Mouse (Mus musculus) midbrain, embryonic 14.5 days (tissue): ENCODE data around the gene Hrasls5. TPM values are rescaled to one million over a fixed set of nuclear protein-coding genes. Genes with fewer than 3 reads are reported as not detected.
A peak's percentile ranks its signal among the peaks of the same experiment; 100 is the strongest.

Experiments used
- ATAC-seq: fragments of 200-750 bp; cut with Nextera tagmentation; 2 replicates; pipeline ENCODE4 v1.8.0; 2017; ENCODE audit warnings: moderate number of reproducible peaks, moderate library complexity; ENCODE audit not compliant: low FRiP score, low TSS enrichment
- DNase-seq: peaks from one replicate; pipeline ENCODE4 v3.0.0-alpha.2; 2015
- H3K27ac ChIP-seq: fragments of 300-500 bp; sonication (generic); replicated peaks from 2 replicates; pipeline ENCODE4 v1.5.1; 2014; ENCODE audit warnings: mild to moderate bottlenecking, low read depth, low read length, moderate library complexity
- H3K27me3 ChIP-seq: fragments of 300-500 bp; sonication (generic); 2 replicates; pipeline ENCODE4 v1.6.1; 2014; ENCODE audit warnings: low read length, control low read depth, mixed read lengths; ENCODE audit not compliant: control insufficient read depth, insufficient read depth
- H3K36me3 ChIP-seq: fragments of 300-500 bp; sonication (generic); 2 replicates; pipeline ENCODE4 v1.6.1; 2014; ENCODE audit warnings: low read length, control low read depth; ENCODE audit not compliant: control insufficient read depth, insufficient read depth
- H3K4me1 ChIP-seq: fragments of 300-500 bp; sonication (generic); 2 replicates; pipeline ENCODE4 v1.6.1; 2014; ENCODE audit warnings: mild to moderate bottlenecking, antibody characterized with exemption, low read length, control low read depth; ENCODE audit not compliant: control insufficient read depth, insufficient read depth
- H3K4me2 ChIP-seq: fragments of 300-500 bp; sonication (generic); 2 replicates; pipeline ENCODE4 v1.6.1; 2014; ENCODE audit warnings: mild to moderate bottlenecking, low read length, moderate library complexity
- H3K4me3 ChIP-seq: fragments of 300-500 bp; sonication (generic); replicated peaks from 2 replicates; pipeline ENCODE4 v1.5.1; 2014; ENCODE audit warnings: low read depth, low read length
- H3K9ac ChIP-seq: fragments of 300-500 bp; sonication (generic); replicated peaks from 2 replicates; pipeline ENCODE4 v1.6.1; 2014; ENCODE audit warnings: mild to moderate bottlenecking, low read length, moderate library complexity
- H3K9me3 ChIP-seq: fragments of 300-500 bp; sonication (generic); 2 replicates; pipeline ENCODE4 v1.6.1; 2016; ENCODE audit warnings: low read length, control low read depth, mixed read lengths; ENCODE audit not compliant: control insufficient read depth
- WGBS: fragments of 180-500 bp; shearing (Covaris S2); extraction: QIAGEN DNeasy Blood & Tissue Kit; methylation state at CpG from one replicate; pipeline ENCODE4 v1.1.7; 2014; 5-methylcytosine and 5-hydroxymethylcytosine counted together
- polyA plus RNA-seq: library from polyadenylated mRNA; unstranded; fragments of >200 nt; fragmentation: Nextera tagmentation; extraction: Ambion mirVana; gene quantifications from 2 replicates; pipeline ENCODE4 v1.2.1, GENCODE M21; 2014

Hrasls5 gene
- not detected in 2 replicates for polyA plus RNA-seq

GRCm38 (mm10) chr19:7611942-7612757 lies at the start of gene Hrasls5:
Gene Hrasls5, plus strand, starts transcription at chr19:7612541.
- peak within 1 kb of the TSS; percentile 55 for H3K9ac ChIP-seq

GRCm38 (mm10) chr19:7562601-7563129 lies 49.7 kb upstream of the Hrasls5 start:
- H3K36me3 ChIP-seq, result no peaks in the 10 kb centered on the region
- ATAC-seq, result no peak
- H3K4me2 ChIP-seq, result no peak overlapping the region
- H3K27me3 ChIP-seq, result no peaks in the 10 kb centered on the region
- DNase-seq, result no peak
- H3K27ac ChIP-seq, result no peak overlapping the region
- 0 out of 2 replicates have a peak, but pooled peaks cover 3% of the 10 kb centered on the region for H3K4me1 ChIP-seq
- no peak overlapping the region for H3K9ac ChIP-seq
- H3K9me3 ChIP-seq, result no peaks in the 10 kb centered on the region
- no peak overlapping the region for H3K4me3 ChIP-seq
- 86% methylated on average over 10 of the region's 10 CpGs for WGBS

More at GRCm38 (mm10) chr19:7611942-7612757, at the start of gene Hrasls5:
- Histone ChIP-seq H3K36me3 (no peaks in the 10 kb centered on the region), H3K4me3 (peak within 1 kb of the TSS; percentile 41), H3K4me2 (peak within 1 kb of the TSS; percentile 84), H3K4me1 (peaks cover 9% of the 10 kb centered on the region; the same call in 1 of the 2 replicates), H3K27me3 (peaks cover 4% of the 10 kb centered on the region; the same call in 1 of the 2 replicates), H3K9me3 (no peaks in the 10 kb centered on the region), H3K27ac (no peak within 1 kb of the TSS)
- ATAC-seq (peak; percentile 31; the same call in 1 of the 2 replicates), DNase-seq (peak; percentile 68)
- 2% methylated on average over 54 of the region's 54 CpGs for WGBS

- Histone ChIP-seq H3K4me2 (no peak overlapping the region), H3K4me3 (no peak overlapping the region), H3K4me1 (no peaks in the 10 kb centered on the region), H3K36me3 (no peaks in the 10 kb centered on the region), H3K9ac (no peak overlapping the region), H3K27ac (no peak overlapping the region), H3K27me3 (no peaks in the 10 kb centered on the region), H3K9me3 (no peaks in the 10 kb centered on the region)
- ATAC-seq, result no peak
- no peak for DNase-seq
- 92% methylated on average over 2 of the region's 2 CpGs for WGBS
These were observed 48.7 kb upstream of the Hrasls5 start for GRCm38 (mm10) chr19:7563676-7564075.

- no peak overlapping the region for H3K9ac ChIP-seq
- ATAC-seq (no peak), DNase-seq (no peak)
- no peak overlapping the region for H3K27ac ChIP-seq
- WGBS, result 77% methylated on average over 1 of the region's 1 CpGs
- no peaks in the 10 kb centered on the region for H3K27me3 ChIP-seq
- H3K4me3 ChIP-seq, result no peak overlapping the region
- H3K9me3 ChIP-seq, result no peaks in the 10 kb centered on the region
- no peaks in the 10 kb centered on the region for H3K4me1 ChIP-seq
- no peak overlapping the region for H3K4me2 ChIP-seq
- no peaks in the 10 kb centered on the region for H3K36me3 ChIP-seq
These were observed 47.9 kb upstream of the Hrasls5 start for GRCm38 (mm10) chr19:7564457-7564856.

- Histone ChIP-seq H3K27me3 (no peaks in the 10 kb centered on the region), H3K36me3 (no peaks in the 10 kb centered on the region), H3K9me3 (no peaks in the 10 kb centered on the region), H3K9ac (no peak overlapping the region), H3K4me3 (no peak overlapping the region), H3K4me2 (no peak overlapping the region), H3K27ac (no peak overlapping the region), H3K4me1 (no peaks in the 10 kb centered on the region)
- ATAC-seq (no peak), DNase-seq (no peak)
- 61% methylated on average over 3 of the region's 3 CpGs for WGBS
These were observed 45.5 kb upstream of the Hrasls5 start for GRCm38 (mm10) chr19:7566826-7567225.

GRCm38 (mm10) chr19:7568364-7568763 lies 44.0 kb upstream of the Hrasls5 start:
- Histone ChIP-seq H3K4me1 (no peaks in the 10 kb centered on the region), H3K27me3 (no peaks in the 10 kb centered on the region), H3K4me3 (no peak overlapping the region), H3K4me2 (no peak overlapping the region), H3K36me3 (no peaks in the 10 kb centered on the region), H3K9me3 (no peaks in the 10 kb centered on the region), H3K27ac (no peak overlapping the region), H3K9ac (no peak overlapping the region)
- ATAC-seq (no peak), DNase-seq (no peak)
- 57% methylated on average over 3 of the region's 3 CpGs for whole genome bisulfite sequencing

- no peak for ATAC-seq
- no peak overlapping the region for H3K4me2 ChIP-seq
- no peaks in the 10 kb centered on the region for H3K36me3 ChIP-seq
- H3K27ac ChIP-seq, result no peak overlapping the region
- no peak overlapping the region for H3K9ac ChIP-seq
- no peaks in the 10 kb centered on the region for H3K4me1 ChIP-seq
- no peak for DNase-seq
- no peak overlapping the region for H3K4me3 ChIP-seq
- WGBS, result 88% methylated on average over 5 of the region's 5 CpGs
- H3K27me3 ChIP-seq, result no peaks in the 10 kb centered on the region
- no peaks in the 10 kb centered on the region for H3K9me3 ChIP-seq
These were observed 42.7 kb upstream of the Hrasls5 start for GRCm38 (mm10) chr19:7569650-7570049.

- Histone ChIP-seq H3K4me1 (no peaks in the 10 kb centered on the region), H3K4me2 (no peak overlapping the region), H3K9me3 (no peaks in the 10 kb centered on the region), H3K27me3 (no peaks in the 10 kb centered on the region), H3K4me3 (no peak overlapping the region), H3K27ac (no peak overlapping the region), H3K9ac (no peak overlapping the region), H3K36me3 (no peaks in the 10 kb centered on the region)
- WGBS, result 81% methylated on average over 1 of the region's 1 CpGs
- DNase-seq (no peak), ATAC-seq (no peak)
These were observed 36.2 kb upstream of the Hrasls5 start for GRCm38 (mm10) chr19:7576180-7576579.

- Histone ChIP-seq H3K9me3 (no peaks in the 10 kb centered on the region), H3K36me3 (no peaks in the 10 kb centered on the region), H3K4me3 (no peak overlapping the region), H3K9ac (no peak overlapping the region), H3K4me1 (no peaks in the 10 kb centered on the region), H3K4me2 (no peak overlapping the region), H3K27me3 (no peaks in the 10 kb centered on the region), H3K27ac (no peak overlapping the region)
- ATAC-seq (no peak), DNase-seq (no peak)
- 96% methylated on average over 3 of the region's 3 CpGs for WGBS
These were observed 34.6 kb upstream of the Hrasls5 start for GRCm38 (mm10) chr19:7577710-7578109.
